Mouse (Mus musculus) kidney, embryonic 14.5 days (tissue): ENCODE results near the gene Sox5. TPM values are rescaled to one million over a fixed set of nuclear protein-coding genes. Genes with fewer than 3 reads are reported as not detected.

Source experiments
- ATAC-seq: fragments of 200-750 bp; cut with Nextera tagmentation; 2 replicates; pipeline ENCODE4 v1.8.0; 2017; ENCODE audit warnings: moderate number of reproducible peaks, mild to moderate bottlenecking, moderate TSS enrichment, moderate library complexity; ENCODE audit not compliant: low FRiP score, low TSS enrichment
- H3K27ac ChIP-seq: fragments of 300-500 bp; sonication (generic); 2 replicates; pipeline ENCODE4 v1.5.1; 2014; ENCODE audit warnings: low read depth, mild to moderate bottlenecking, low read length, moderate library complexity, mixed read lengths
- H3K27me3 ChIP-seq: fragments of 300-500 bp; sonication (generic); 2 replicates; pipeline ENCODE4 v1.6.1; 2014; ENCODE audit warnings: mild to moderate bottlenecking, low read length; ENCODE audit not compliant: control insufficient read depth, insufficient read depth
- H3K36me3 ChIP-seq: fragments of 300-500 bp; sonication (generic); 2 replicates; pipeline ENCODE4 v1.6.1; 2014; ENCODE audit warnings: low read length, mixed read lengths; ENCODE audit not compliant: control insufficient read depth, insufficient read depth
- H3K4me1 ChIP-seq: fragments of 300-500 bp; sonication (generic); 2 replicates; pipeline ENCODE4 v1.6.1; 2014; ENCODE audit warnings: low read length, mixed read lengths; ENCODE audit not compliant: control insufficient read depth, insufficient read depth
- H3K4me2 ChIP-seq: fragments of 300-500 bp; sonication (generic); replicated peaks from 2 replicates; pipeline ENCODE4 v1.6.1; 2014; ENCODE audit warnings: low read depth, mild to moderate bottlenecking, low read length
- H3K4me3 ChIP-seq: fragments of 300-500 bp; sonication (generic); 2 replicates; pipeline ENCODE4 v1.5.1; 2014; ENCODE audit warnings: mild to moderate bottlenecking, low read length
- H3K9ac ChIP-seq: fragments of 300-500 bp; sonication (generic); 2 replicates; pipeline ENCODE4 v1.6.1; 2014; ENCODE audit warnings: low read depth, mild to moderate bottlenecking, low read length, moderate library complexity
- H3K9me3 ChIP-seq: fragments of 300-500 bp; sonication (generic); 2 replicates; pipeline ENCODE4 v1.6.1; 2016; ENCODE audit warnings: low read length; ENCODE audit not compliant: control insufficient read depth
- WGBS: fragments of 180-500 bp; shearing (Covaris S2); extraction: QIAGEN DNeasy Blood & Tissue Kit; methylation state at CpG from one replicate; pipeline ENCODE4 v1.1.7; 2014; 5-methylcytosine and 5-hydroxymethylcytosine counted together
- polyA plus RNA-seq: library from polyadenylated mRNA; unstranded; fragments of >200 nt; fragmentation: Nextera tagmentation; extraction: Ambion mirVana; gene quantifications from 2 replicates; pipeline ENCODE4 v1.2.1, GENCODE M21; 2014

The Sox5 gene
- polyA plus RNA-seq, 1 experiment from 2014 or later, result 13.0 TPM

GRCm38 (mm10) chr6:144515905-144516304, 265.9 kb downstream of the Sox5 start:
- Histone ChIP-seq H3K27ac (no peak overlapping the region), H3K9me3 (no peaks in the 10 kb centered on the region), H3K4me2 (no peak overlapping the region), H3K36me3 (no peaks in the 10 kb centered on the region), H3K4me1 (no peaks in the 10 kb centered on the region), H3K9ac (no peak overlapping the region), H3K27me3 (no peaks in the 10 kb centered on the region), H3K4me3 (no peak overlapping the region)
- WGBS, result 91% methylated on average over 8 of the region's 8 CpGs
- ATAC-seq, result no peak

DNA sequence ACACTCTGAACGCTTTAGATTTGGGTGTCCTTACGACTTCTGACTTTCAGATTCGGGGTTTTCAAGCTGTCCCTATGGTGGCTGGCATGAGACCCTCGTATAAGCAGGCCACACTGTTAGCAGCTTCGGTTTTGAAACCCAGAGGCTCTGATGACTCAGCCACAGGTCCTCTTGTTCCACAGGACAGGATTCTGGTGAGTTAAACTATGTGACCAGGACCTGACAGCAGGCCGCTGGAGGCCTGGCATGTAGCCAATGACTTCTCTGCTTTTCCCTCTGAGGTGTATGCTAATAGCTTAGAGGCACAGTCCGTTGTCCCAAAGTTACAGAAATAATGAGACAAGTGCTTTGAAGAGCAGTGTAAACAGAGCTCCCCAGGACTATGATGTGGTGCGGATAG, 268.0 kb downstream of the Sox5 start:
- Histone ChIP-seq H3K4me2 (no peak overlapping the region), H3K27ac (no peak overlapping the region), H3K9me3 (no peaks in the 10 kb centered on the region), H3K36me3 (no peaks in the 10 kb centered on the region), H3K4me1 (no peaks in the 10 kb centered on the region), H3K27me3 (no peaks in the 10 kb centered on the region), H3K4me3 (no peak overlapping the region), H3K9ac (no peak overlapping the region)
- WGBS, result 70% methylated on average over 8 of the region's 8 CpGs
- ATAC-seq, result no peak

GRCm38 (mm10) chr6:144511925-144512324, 269.9 kb downstream of the Sox5 start:
- Histone ChIP-seq H3K36me3 (no peaks in the 10 kb centered on the region), H3K27ac (no peak overlapping the region), H3K27me3 (no peaks in the 10 kb centered on the region), H3K9ac (no peak overlapping the region), H3K4me1 (no peaks in the 10 kb centered on the region), H3K9me3 (no peaks in the 10 kb centered on the region), H3K4me2 (no peak overlapping the region), H3K4me3 (no peak overlapping the region)
- no peak for ATAC-seq
- WGBS, result 77% methylated on average over 7 of the region's 7 CpGs

DNA sequence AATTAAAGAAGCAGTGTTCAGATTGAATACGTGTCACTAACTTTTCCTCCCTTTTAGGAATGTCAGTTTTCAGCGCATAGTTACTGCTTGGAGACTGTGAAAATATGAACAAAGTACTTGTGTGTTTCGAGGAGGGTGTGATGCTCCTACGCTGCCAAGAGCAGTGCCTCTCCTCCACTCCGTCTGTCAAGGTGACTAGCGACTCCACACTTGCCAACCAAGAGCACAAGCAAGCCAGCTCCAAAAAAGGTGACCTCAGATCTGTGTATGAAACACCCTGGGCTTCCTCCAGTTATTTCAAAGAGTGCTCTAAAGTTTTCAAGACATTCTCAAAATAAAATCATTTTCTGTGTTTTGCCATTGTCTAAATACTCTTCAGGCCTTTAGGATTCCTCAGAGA, 271.6 kb downstream of the Sox5 start:
- Histone ChIP-seq H3K4me1 (no peaks in the 10 kb centered on the region), H3K27ac (no peak overlapping the region), H3K4me2 (no peak overlapping the region), H3K9ac (no peak overlapping the region), H3K36me3 (no peaks in the 10 kb centered on the region), H3K4me3 (no peak overlapping the region), H3K27me3 (no peaks in the 10 kb centered on the region), H3K9me3 (no peaks in the 10 kb centered on the region)
- WGBS, result 83% methylated on average over 6 of the region's 6 CpGs
- ATAC-seq, result no peak

- 37% methylated on average over 5 of the region's 5 CpGs for WGBS
- Histone ChIP-seq H3K4me1 (no peaks in the 10 kb centered on the region), H3K4me3 (no peak overlapping the region), H3K27me3 (no peaks in the 10 kb centered on the region), H3K9me3 (no peaks in the 10 kb centered on the region), H3K36me3 (no peaks in the 10 kb centered on the region), H3K27ac (no peak overlapping the region), H3K4me2 (no peak overlapping the region), H3K9ac (no peak overlapping the region)
- ATAC-seq, result no peak
These were observed 277.6 kb downstream of the Sox5 start for GRCm38 (mm10) chr6:144504197-144504551.

GRCm38 (mm10) chr6:144503399-144504196, 278.2 kb downstream of the Sox5 start:
- no peaks in the 10 kb centered on the region for H3K4me1 ChIP-seq
- H3K9ac ChIP-seq, result no peak overlapping the region
- no peak overlapping the region for H3K27ac ChIP-seq
- H3K9me3 ChIP-seq, result no peaks in the 10 kb centered on the region
- H3K27me3 ChIP-seq, result no peaks in the 10 kb centered on the region
- H3K36me3 ChIP-seq, result no peaks in the 10 kb centered on the region
- H3K4me3 ChIP-seq, result no peak overlapping the region
- WGBS, result 89% methylated on average over 11 of the region's 11 CpGs
- no peak overlapping the region for H3K4me2 ChIP-seq
- ATAC-seq, result no peak

GRCm38 (mm10) chr6:144501439-144501838, 280.3 kb downstream of the Sox5 start:
- no peaks in the 10 kb centered on the region for H3K27me3 ChIP-seq
- no peak overlapping the region for H3K4me3 ChIP-seq
- ATAC-seq, result no peak
- WGBS, result 88% methylated on average over 5 of the region's 5 CpGs
- H3K27ac ChIP-seq, result no peak overlapping the region
- H3K9me3 ChIP-seq, result no peaks in the 10 kb centered on the region
- no peaks in the 10 kb centered on the region for H3K36me3 ChIP-seq
- no peaks in the 10 kb centered on the region for H3K4me1 ChIP-seq
- H3K9ac ChIP-seq, result no peak overlapping the region
- no peak overlapping the region for H3K4me2 ChIP-seq

DNA sequence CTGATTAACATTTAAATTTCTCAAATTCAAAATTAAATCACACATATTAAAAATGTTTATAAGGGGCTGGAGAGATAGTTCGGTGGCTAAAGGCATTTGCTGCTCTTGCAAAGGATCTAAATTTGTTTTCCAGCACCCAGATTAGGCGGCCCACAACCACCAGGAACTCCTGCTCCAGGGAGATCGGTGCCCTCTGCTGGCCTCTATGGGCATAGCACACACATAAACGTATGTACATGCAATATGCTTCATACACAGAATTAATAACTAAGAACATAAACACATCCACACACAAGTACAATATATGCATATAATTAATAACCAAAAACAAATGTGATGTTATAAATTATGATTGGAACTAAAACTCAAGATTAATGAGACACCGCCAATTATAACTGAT, 283.6 kb downstream of the Sox5 start:
- no peak overlapping the region for H3K9ac ChIP-seq
- no peaks in the 10 kb centered on the region for H3K4me1 ChIP-seq
- H3K4me3 ChIP-seq, result no peak overlapping the region
- no peaks in the 10 kb centered on the region for H3K36me3 ChIP-seq
- H3K4me2 ChIP-seq, result no peak overlapping the region
- H3K27ac ChIP-seq, result no peak overlapping the region
- no peaks in the 10 kb centered on the region for H3K27me3 ChIP-seq
- no peaks in the 10 kb centered on the region for H3K9me3 ChIP-seq
- WGBS, result 94% methylated on average over 5 of the region's 5 CpGs
- no peak for ATAC-seq

- Histone ChIP-seq H3K9ac (no peak overlapping the region), H3K4me1 (no peaks in the 10 kb centered on the region), H3K4me3 (no peak overlapping the region), H3K9me3 (peaks cover 9% of the 10 kb centered on the region), H3K4me2 (no peak overlapping the region), H3K27ac (no peak overlapping the region), H3K27me3 (no peaks in the 10 kb centered on the region), H3K36me3 (no peaks in the 10 kb centered on the region)
- WGBS, result 58% methylated on average over 11 of the region's 11 CpGs
- ATAC-seq, result no peak
These were observed 289.9 kb downstream of the Sox5 start for GRCm38 (mm10) chr6:144491761-144492415.
